Mouse (Mus musculus): Measurements from ENCODE around the gene Ammecr1.

DNA sequence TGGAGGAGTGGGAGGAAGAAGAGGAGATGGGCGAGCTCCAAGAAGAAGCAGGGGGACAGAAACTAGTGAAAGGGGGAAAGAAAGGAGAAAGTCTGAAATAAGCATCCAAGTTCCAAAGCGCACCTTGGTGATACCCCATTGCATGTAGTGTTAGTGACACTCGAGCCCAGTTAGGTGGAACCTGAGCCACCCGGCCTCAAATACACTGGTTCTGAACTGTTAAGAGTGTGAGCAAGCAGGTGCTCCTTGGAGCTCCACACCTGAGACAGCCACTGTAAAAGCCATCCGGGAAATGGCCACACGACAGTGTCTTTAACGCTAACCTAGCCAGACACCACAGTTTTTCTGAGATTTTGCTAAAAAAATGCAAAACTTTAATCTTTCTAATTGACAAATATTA lies 539 bp upstream of the Ammecr1 start:
- no peak for TF ChIP-seq POLR2A (IDR thresholded peaks at IDR 0.05; ENCODE audit: insufficient read depth, low read depth, low read length)
- TF ChIP-seq CTCF (IDR thresholded peaks at IDR 0.05; ENCODE audit: insufficient read depth, low read depth, low read length) = no peak
